Mouse (Mus musculus) CD8-positive naive resting alpha-beta T cell, adult 2 months (primary cell): ENCODE results near the gene Utrn.

Source experiments
- DNase-seq, 2 experiments: peaks; one replicate each; pipeline ENCODE4 v3.0.0; 2022; ENCODE audit warnings: low read depth in 2 of 2, low spot score in 2 of 2

Utrn gene

GRCm38 (mm10) chr10:12549945-12550540 is 319.1 kb downstream of the Utrn start:
- DNase-seq, result no peak

- DNase-seq, result no peak
These were observed 319.9 kb downstream of the Utrn start for GRCm38 (mm10) chr10:12549261-12549660.

DNA sequence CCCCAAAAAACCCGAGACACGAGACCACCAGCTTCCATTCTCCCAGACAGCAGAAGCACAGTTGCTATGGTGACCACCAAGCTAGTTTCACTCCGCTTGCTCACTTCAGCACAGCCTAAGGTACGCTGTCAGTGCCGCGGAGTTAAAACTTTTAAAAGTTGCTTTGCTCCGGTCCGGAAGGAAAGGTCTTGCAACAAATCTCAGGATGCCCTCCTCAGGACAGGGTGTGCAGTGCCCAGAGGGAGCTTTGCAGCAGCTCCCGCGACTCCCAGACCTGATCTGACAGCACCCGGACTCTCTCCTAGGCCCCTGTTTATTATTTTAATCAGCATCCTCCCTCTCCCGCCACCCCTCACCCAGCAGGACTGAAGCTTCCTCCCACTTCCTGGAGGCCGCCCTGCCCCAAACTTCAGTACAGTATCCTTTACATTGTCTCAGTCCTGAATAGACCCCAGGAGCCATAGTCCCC is 320.5 kb downstream of the Utrn start:
- no peak for DNase-seq

DNA sequence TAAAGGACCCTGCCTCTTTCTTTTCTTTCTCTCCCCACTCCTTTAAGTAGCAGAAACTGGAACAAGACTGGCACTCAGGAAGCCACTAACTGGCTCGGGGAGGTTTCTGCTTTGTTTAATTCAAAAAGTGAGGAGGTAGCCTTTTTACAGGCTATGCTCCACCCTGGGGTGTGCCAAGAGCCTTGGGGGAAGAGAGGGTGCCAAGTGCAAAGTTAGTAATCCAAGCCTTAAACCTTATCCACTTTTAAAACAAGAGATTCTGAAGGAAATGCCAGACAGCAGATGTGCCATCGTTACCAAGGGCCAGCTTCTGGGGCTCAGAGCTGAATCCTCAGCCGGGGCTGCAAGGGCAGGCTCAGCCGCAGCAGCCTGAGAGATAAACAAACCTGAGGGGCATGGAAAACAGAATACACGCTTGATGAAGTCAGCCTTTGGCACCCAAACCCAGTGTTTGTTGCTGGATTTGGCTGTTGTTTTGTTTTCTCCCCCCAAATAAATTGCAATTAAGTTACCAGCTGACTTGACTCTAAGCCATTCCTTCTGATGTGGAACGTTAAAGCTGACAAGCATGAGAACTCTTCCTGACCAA is 322.0 kb downstream of the Utrn start:
- no peak for DNase-seq

GRCm38 (mm10) chr10:12545440-12545839 is 323.7 kb downstream of the Utrn start:
- DNase-seq, result no peak

- no peak for DNase-seq
These were observed 327.4 kb downstream of the Utrn start for GRCm38 (mm10) chr10:12541757-12542156.

DNA sequence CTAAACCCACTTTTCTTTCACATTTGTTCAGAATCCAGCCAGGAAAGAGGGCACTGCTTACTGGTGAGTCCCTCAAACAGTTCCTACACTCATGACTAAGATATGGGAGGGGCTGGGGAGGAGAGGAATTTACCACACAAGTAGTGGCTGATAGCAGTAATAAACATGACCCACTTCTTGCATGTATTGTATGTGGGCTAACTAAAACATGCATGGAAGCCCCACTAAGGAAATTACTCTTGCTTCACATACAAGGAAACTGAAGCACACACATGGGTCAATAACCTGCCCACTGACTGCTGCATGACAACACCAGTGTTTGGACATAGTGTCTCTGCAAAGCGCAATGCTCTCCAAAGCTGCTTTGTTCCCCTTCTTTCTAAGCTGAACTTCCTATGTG is 333.9 kb downstream of the Utrn start:
- DNase-seq, result no peak

DNA sequence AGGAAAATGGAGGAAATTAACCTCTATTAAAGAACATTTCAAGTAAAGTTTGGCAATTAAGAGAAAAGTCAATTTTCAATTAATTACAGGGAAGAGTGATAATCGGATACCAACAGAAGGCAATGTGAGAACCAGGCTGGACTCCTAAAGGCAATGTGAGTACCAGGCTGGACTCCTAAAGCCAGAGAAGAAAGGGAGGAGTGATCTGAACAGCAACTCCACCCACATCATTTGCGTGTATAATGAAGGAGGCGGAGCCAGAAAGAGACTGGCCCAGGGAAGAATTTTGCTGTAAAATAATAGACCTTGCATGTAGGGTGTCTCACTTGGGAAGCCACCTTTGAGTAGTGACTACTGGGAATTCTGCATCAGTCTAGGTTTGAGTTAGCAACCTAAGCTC is 334.4 kb downstream of the Utrn start:
- DNase-seq, result no peak

DNA sequence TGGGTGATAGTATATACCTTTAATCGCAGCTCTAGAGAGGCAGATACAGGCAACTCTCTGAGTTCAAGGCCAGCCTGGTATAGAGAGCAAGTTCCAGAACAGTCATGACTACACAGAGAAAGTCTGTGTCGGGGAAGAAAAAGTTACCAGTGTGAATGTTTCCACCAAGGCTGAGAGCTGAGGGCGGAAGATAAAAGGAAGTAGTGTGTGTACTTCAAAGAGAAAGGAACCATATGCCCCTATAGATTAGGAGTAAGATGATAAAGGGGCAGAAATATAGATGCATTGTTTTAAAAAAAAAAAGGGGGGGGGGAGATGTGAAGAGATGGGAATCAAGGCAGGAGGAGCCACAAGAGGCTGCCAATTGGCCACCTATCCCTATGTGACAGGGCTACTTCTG is 334.9 kb downstream of the Utrn start:
- DNase-seq, result no peak

DNA sequence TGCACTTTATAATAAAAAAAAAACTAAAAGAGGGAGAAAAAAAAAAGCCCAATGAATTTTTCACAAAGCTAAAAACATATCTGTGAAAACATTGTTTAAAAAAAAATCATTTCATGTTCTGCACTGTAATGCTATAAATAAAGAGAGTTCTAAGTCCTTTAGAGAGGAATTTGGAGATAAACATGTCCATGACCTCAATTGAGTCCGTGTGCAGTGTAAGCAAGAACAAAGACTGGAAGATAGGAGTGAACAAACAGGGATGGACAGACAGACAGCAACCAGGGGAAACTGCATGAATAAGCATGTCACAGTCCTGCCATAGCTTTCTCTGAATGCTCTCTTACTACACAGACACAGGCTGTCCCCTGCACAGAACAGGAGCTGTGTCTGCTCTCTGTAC is 347.1 kb downstream of the Utrn start:
- no peak for DNase-seq

- DNase-seq, result no peak
These were observed 351.0 kb downstream of the Utrn start for GRCm38 (mm10) chr10:12518162-12518561.

DNA sequence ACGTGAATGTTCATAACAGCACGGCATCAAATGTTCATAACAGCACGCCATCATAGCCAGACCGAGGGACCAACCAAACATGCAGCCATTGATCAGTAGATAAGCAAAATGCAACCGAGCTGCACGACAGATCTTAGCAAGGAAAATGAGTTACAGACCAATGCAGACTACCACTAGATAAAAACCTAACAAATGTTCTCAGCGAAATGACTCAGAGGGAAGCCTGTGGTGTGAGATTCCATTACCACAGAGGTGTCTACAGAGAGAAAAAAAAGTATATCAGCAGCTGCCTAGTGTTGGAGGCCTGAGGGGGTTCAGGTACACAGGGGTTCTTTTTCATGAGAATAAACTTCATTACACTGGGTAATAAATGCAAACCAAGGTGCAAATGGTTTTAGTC is 363.6 kb downstream of the Utrn start:
- no peak for DNase-seq

- DNase-seq, result no peak
These were observed 368.7 kb downstream of the Utrn start for GRCm38 (mm10) chr10:12500489-12500888.

DNA sequence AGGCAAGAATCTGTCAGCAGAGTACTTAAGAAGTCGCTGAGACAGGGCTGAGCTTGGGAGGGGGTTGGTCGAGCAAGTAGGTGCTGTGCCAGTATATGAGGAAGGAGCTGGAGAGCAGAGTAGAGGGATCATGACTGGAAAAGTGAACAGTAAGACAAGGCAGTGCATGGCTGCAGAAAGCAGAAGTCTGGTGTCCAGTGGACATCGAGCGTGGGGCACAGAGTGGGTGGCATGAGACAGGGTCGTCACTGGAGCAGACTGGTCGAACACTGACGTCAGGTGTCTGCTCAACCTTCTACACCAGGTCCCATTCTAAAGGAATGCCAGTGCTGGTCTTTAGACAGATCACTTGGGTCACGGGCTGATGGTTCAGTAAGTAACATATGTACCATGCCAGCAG is 371.6 kb downstream of the Utrn start:
- no peak for DNase-seq

DNA sequence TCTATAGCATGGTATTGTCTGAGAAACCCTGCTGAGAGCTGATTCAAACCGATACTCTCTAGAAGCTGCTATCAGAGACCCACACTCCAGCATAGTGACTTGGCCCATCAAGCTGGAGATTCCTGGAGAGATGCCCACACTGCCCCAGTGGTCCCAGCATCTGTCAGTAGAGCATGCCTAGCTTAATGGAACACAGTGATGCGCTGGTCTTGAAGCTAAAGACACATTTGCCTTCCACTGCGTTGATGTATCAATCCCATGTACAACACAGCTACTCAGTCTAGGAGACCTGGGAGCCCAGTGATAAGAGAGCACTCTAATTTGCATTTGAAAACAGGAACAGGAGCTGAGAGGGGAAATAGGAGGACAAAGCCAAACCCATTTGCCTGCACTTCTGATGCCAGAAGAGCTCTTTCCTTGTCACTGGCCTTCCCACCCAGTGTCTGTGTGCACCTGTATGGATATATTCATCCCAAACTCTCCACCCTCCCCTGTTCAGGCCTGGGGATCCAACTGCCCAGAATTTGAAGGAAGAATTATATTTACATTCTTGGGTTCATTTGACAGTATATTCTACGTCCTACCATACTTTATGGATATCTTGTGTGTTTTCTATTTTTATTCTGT is 379.5 kb downstream of the Utrn start:
- DNase-seq, result no peak

- DNase-seq, result no peak
These were observed 380.6 kb downstream of the Utrn start for GRCm38 (mm10) chr10:12488518-12488917.

- no peak for DNase-seq
These were observed 381.0 kb downstream of the Utrn start for GRCm38 (mm10) chr10:12488117-12488516.

DNA sequence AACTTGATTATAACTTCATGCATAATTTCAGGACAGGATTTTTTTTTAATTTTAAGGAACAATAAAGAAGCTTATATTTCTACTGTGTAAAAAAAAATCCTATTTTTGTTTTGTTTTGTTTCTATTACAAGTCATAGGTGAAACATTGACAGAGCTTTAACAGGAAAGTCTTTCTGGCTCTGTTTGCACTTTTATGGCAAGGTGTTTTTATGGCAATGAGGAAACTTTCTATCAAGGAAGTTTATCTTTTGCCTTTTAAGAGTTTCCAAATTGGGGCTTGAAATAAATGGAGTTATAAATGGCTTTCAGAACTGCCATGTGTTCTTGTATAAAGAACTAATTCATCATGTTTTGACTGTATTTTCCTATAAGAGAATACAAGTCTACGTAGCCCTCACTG is 385.7 kb downstream of the Utrn start:
- no peak for DNase-seq

- DNase-seq, result no peak
These were observed 386.2 kb downstream of the Utrn start for GRCm38 (mm10) chr10:12482975-12483374.

GRCm38 (mm10) chr10:12474850-12475621 is 394.1 kb downstream of the Utrn start:
- no peak for DNase-seq

DNA sequence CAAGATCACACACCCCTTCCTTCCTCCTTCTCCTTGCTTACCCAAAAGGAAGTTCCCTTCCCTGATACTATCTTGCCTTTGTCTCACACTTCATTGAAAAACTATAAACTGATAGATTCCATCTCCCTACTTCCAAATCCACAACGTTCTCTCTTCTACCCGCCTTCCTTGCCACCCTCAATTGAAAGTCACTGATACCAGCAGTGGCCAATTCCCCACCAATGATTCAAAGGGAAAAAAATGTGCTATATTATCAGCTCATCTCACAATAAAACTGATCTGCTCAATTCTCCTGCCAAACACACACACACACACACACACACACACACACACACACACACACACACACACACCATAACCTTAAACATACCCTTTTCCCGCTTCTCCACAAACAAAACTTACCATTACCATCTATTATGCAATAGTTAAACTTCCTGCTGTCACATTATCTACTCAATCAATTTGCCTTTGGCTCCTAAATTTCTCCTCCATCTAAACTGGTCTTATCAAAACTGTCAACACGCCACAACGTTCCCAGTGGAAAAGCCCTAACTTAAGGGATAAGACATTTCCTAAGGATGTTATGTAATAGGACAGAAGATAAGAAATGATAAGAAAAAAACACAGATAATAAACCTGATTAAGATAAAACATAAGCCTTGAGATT is 399.6 kb downstream of the Utrn start:
- no peak for DNase-seq
